Mouse (Mus musculus) splenic B cell, adult 2 months (primary cell): ENCODE measurements at regions not wholly inside any gene's neighbourhood (a gene's known extent, or its start where the extent isn't known, plus 50 kb on each side); places are given as distances from the start of the nearest gene placed in this dataset.

ENCODE experiments used
- DNase-seq: peaks from one replicate; pipeline ENCODE4 v3.0.0-alpha.2; 2011; ENCODE audit warnings: low read depth, low spot score
- H3K27me3 ChIP-seq: 2 replicates; pipeline ENCODE4 v1.6.1; 2012; ENCODE audit warnings: mild to moderate bottlenecking, low read length, moderate library complexity, mixed read lengths; ENCODE audit not compliant: control insufficient read depth, poor library complexity, insufficient read depth, severe bottlenecking
- H3K36me3 ChIP-seq: 2 replicates; pipeline ENCODE4 v1.6.1; 2012; ENCODE audit warnings: mild to moderate bottlenecking, low read length, moderate library complexity, mixed read lengths; ENCODE audit not compliant: control insufficient read depth, poor library complexity, insufficient read depth, severe bottlenecking

GRCm38 (mm10) chr1:73680829-73681228 is 443.4 kb downstream of the Tns1 start:
- Histone ChIP-seq H3K36me3 (no peaks in the 10 kb centered on the region), H3K27me3 (no peaks in the 10 kb centered on the region)
- DNase-seq: no peak

GRCm38 (mm10) chr1:73673851-73674235 is 450.4 kb downstream of the Tns1 start:
- DNase-seq: no peak
- Histone ChIP-seq H3K27me3 (no peaks in the 10 kb centered on the region), H3K36me3 (no peaks in the 10 kb centered on the region)

- no peaks in the 10 kb centered on the region for H3K36me3 ChIP-seq
- DNase-seq: no peak
- no peaks in the 10 kb centered on the region for H3K27me3 ChIP-seq
Observed at GRCm38 (mm10) chr1:73673191-73673850, 450.9 kb downstream of the Tns1 start.

- H3K36me3 ChIP-seq: no peaks in the 10 kb centered on the region
- H3K27me3 ChIP-seq: no peaks in the 10 kb centered on the region
- no peak for DNase-seq
Observed at GRCm38 (mm10) chr1:73672239-73672638, 452.0 kb downstream of the Tns1 start.

- no peak for DNase-seq
- Histone ChIP-seq H3K27me3 (no peaks in the 10 kb centered on the region), H3K36me3 (no peaks in the 10 kb centered on the region)
Observed at GRCm38 (mm10) chr1:73668691-73669090, 455.6 kb downstream of the Tns1 start.

- no peaks in the 10 kb centered on the region for H3K27me3 ChIP-seq
- no peak for DNase-seq
- H3K36me3 ChIP-seq: no peaks in the 10 kb centered on the region
Observed at GRCm38 (mm10) chr1:73663546-73663945, 460.7 kb downstream of the Tns1 start.

GRCm38 (mm10) chr1:73645011-73645410 is 479.2 kb downstream of the Tns1 start:
- H3K27me3 ChIP-seq: no peaks in the 10 kb centered on the region
- DNase-seq: no peak

GRCm38 (mm10) chr1:73644394-73644793 is 479.9 kb downstream of the Tns1 start:
- Histone ChIP-seq H3K27me3 (no peaks in the 10 kb centered on the region), H3K36me3 (no peaks in the 10 kb centered on the region)
- no peak for DNase-seq

More at GRCm38 (mm10) chr1:73645011-73645410, 479.2 kb downstream of the Tns1 start:
- H3K36me3 ChIP-seq: no peaks in the 10 kb centered on the region

GRCm38 (mm10) chr1:73643431-73643830 is 480.8 kb downstream of the Tns1 start:
- no peaks in the 10 kb centered on the region for H3K27me3 ChIP-seq
- no peak for DNase-seq
- H3K36me3 ChIP-seq: no peaks in the 10 kb centered on the region

GRCm38 (mm10) chr1:73642691-73643109 is 481.5 kb downstream of the Tns1 start:
- H3K27me3 ChIP-seq: no peaks in the 10 kb centered on the region
- no peak for DNase-seq
- no peaks in the 10 kb centered on the region for H3K36me3 ChIP-seq

GRCm38 (mm10) chr1:73641456-73641855 is 482.8 kb downstream of the Tns1 start:
- no peaks in the 10 kb centered on the region for H3K27me3 ChIP-seq
- H3K36me3 ChIP-seq: no peaks in the 10 kb centered on the region
- DNase-seq: no peak

- no peak for DNase-seq
- Histone ChIP-seq H3K27me3 (no peaks in the 10 kb centered on the region), H3K36me3 (no peaks in the 10 kb centered on the region)
Observed at GRCm38 (mm10) chr1:73640726-73641451, 483.4 kb downstream of the Tns1 start.

GRCm38 (mm10) chr1:73635709-73636108 is 488.5 kb downstream of the Tns1 start:
- DNase-seq: no peak
- no peaks in the 10 kb centered on the region for H3K27me3 ChIP-seq
- H3K36me3 ChIP-seq: no peaks in the 10 kb centered on the region

- no peak for DNase-seq
- Histone ChIP-seq H3K27me3 (no peaks in the 10 kb centered on the region), H3K36me3 (no peaks in the 10 kb centered on the region)
Observed at GRCm38 (mm10) chr1:73634871-73635270, 489.4 kb downstream of the Tns1 start.

GRCm38 (mm10) chr1:73633071-73633470 is 491.2 kb downstream of the Tns1 start:
- Histone ChIP-seq H3K27me3 (no peaks in the 10 kb centered on the region; the same call in 1 of the 2 replicates), H3K36me3 (no peaks in the 10 kb centered on the region)
- no peak for DNase-seq
